Mouse (Mus musculus) right cerebral cortex, postnatal 36 days (tissue): ENCODE measurements around the gene Dcaf17.

ENCODE experiments used
- DNase-seq, 2 experiments: peaks; one replicate each; pipeline ENCODE4 v3.0.0; 2022; ENCODE audit warnings: low spot score in 2 of 2, mixed read lengths in 1 of 2

The Dcaf17 gene

GRCm38 (mm10) chr2:71121406-71121805, 66.3 kb downstream of the Dcaf17 start:
- no peak for DNase-seq

- no peak for DNase-seq
These were observed 67.3 kb downstream of the Dcaf17 start for GRCm38 (mm10) chr2:71122268-71123029.

GRCm38 (mm10) chr2:71123591-71123990, 68.5 kb downstream of the Dcaf17 start:
- no peak for DNase-seq

- no peak for DNase-seq
These were observed 72.8 kb downstream of the Dcaf17 start for GRCm38 (mm10) chr2:71127779-71128534.

GRCm38 (mm10) chr2:71130366-71130765, 75.2 kb downstream of the Dcaf17 start:
- DNase-seq = no peak

- DNase-seq = no peak
These were observed 76.9 kb downstream of the Dcaf17 start for GRCm38 (mm10) chr2:71131866-71132496.

GRCm38 (mm10) chr2:71134041-71134505, 78.9 kb downstream of the Dcaf17 start:
- DNase-seq = no peak

GRCm38 (mm10) chr2:71134836-71135235, 79.7 kb downstream of the Dcaf17 start:
- no peak for DNase-seq

- DNase-seq = no peak
These were observed 85.5 kb downstream of the Dcaf17 start for GRCm38 (mm10) chr2:71140622-71141021.

- DNase-seq = no peak
These were observed 87.3 kb downstream of the Dcaf17 start for GRCm38 (mm10) chr2:71142410-71142809.

GRCm38 (mm10) chr2:71145853-71146252, 90.7 kb downstream of the Dcaf17 start:
- no peak for DNase-seq

- DNase-seq = no peak
These were observed 91.1 kb downstream of the Dcaf17 start for GRCm38 (mm10) chr2:71146266-71146665.

- no peak for DNase-seq
These were observed 92.7 kb downstream of the Dcaf17 start for GRCm38 (mm10) chr2:71147816-71148215.
